Mouse (Mus musculus): ENCODE data around the gene Fezf2. TPM values are rescaled to one million over a fixed set of nuclear protein-coding genes. Genes with fewer than 3 reads are reported as not detected.

Fezf2 gene
- 31.3 and 35.2 TPM in 2 replicates for polyA plus RNA-seq (2016; fragmentation: Nextera tagmentation; extraction: Ambion mirVana)

GRCm38 (mm10) chr14:12348089-12348488 lies at the start of gene Fezf2:
Fezf2 (minus strand) TSS chr14:12348189.
- DNase-seq (ENCODE audit: extremely low spot score, low spot score), result no peak
- Histone ChIP-seq H3K36me3 (replicated peaks) (peaks cover 9% of the 10 kb centered on the region; the same call in 1 of the 2 replicates), H3K4me1 (peaks cover 76% of the 10 kb centered on the region), H3K27ac (peak within 1 kb of the TSS; percentile 96), H3K27me3 (ENCODE audit: poor library complexity, severe bottlenecking) (peaks cover 100% of the 10 kb centered on the region), H3K4me3 (peak within 1 kb of the TSS; percentile 71), H3K9me3 (no peaks in the 10 kb centered on the region)
- 0% methylated on average over 2 of the region's 2 CpGs for WGBS

GRCm38 (mm10) chr14:12397561-12397960 lies 49.6 kb upstream of the Fezf2 start:
- Histone ChIP-seq H3K27ac (no peak overlapping the region), H3K9me3 (no peaks in the 10 kb centered on the region), H3K4me3 (no peak overlapping the region), H3K4me1 (peaks cover 41% of the 10 kb centered on the region), H3K36me3 (replicated peaks) (no peaks in the 10 kb centered on the region), H3K27me3 (ENCODE audit: poor library complexity, severe bottlenecking) (peaks cover 65% of the 10 kb centered on the region)
- no peak for DNase-seq (ENCODE audit: extremely low spot score, low spot score)
- WGBS, result 69% methylated on average over 3 of the region's 3 CpGs

GRCm38 (mm10) chr14:12394318-12394717 lies 46.3 kb upstream of the Fezf2 start:
- Histone ChIP-seq H3K27ac (peak overlapping the region; percentile 78), H3K27me3 (ENCODE audit: poor library complexity, severe bottlenecking) (peaks cover 87% of the 10 kb centered on the region), H3K4me3 (no peak overlapping the region; the same call in 1 of the 2 replicates), H3K9me3 (no peaks in the 10 kb centered on the region), H3K4me1 (peaks cover 73% of the 10 kb centered on the region), H3K36me3 (replicated peaks) (no peaks in the 10 kb centered on the region)
- 33% methylated on average over 2 of the region's 2 CpGs for WGBS
- DNase-seq (ENCODE audit: extremely low spot score, low spot score), result no peak

- peak; percentile 77 for DNase-seq (ENCODE audit: extremely low spot score, low spot score)
- WGBS, result 15% methylated on average over 12 of the region's 12 CpGs
- H3K4me1 ChIP-seq, result peaks cover 82% of the 10 kb centered on the region
- peaks cover 80% of the 10 kb centered on the region for H3K27me3 ChIP-seq (ENCODE audit: poor library complexity, severe bottlenecking)
- H3K4me3 ChIP-seq, result peak overlapping the region; percentile 25; the same call in 1 of the 2 replicates
- no peaks in the 10 kb centered on the region for H3K9me3 ChIP-seq
- H3K36me3 ChIP-seq (replicated peaks), result no peaks in the 10 kb centered on the region
- H3K27ac ChIP-seq, result peak overlapping the region; percentile 78
Observed at GRCm38 (mm10) chr14:12393271-12393861, 45.4 kb upstream of the Fezf2 start.

- no peaks in the 10 kb centered on the region for H3K36me3 ChIP-seq (replicated peaks)
- H3K9me3 ChIP-seq, result no peaks in the 10 kb centered on the region
- peak overlapping the region; percentile 31; the same call in 1 of the 2 replicates for H3K27ac ChIP-seq
- no peak overlapping the region for H3K4me3 ChIP-seq
- peaks cover 80% of the 10 kb centered on the region for H3K27me3 ChIP-seq (ENCODE audit: poor library complexity, severe bottlenecking)
- peaks cover 99% of the 10 kb centered on the region for H3K4me1 ChIP-seq
- WGBS, result 29% methylated on average over 7 of the region's 7 CpGs
- no peak for DNase-seq (ENCODE audit: extremely low spot score, low spot score)
Observed at GRCm38 (mm10) chr14:12391167-12391566, 43.2 kb upstream of the Fezf2 start.

GRCm38 (mm10) chr14:12388806-12389436 lies 40.9 kb upstream of the Fezf2 start:
- peak; percentile 81 for DNase-seq (ENCODE audit: extremely low spot score, low spot score)
- no peaks in the 10 kb centered on the region for H3K9me3 ChIP-seq
- H3K36me3 ChIP-seq (replicated peaks), result no peaks in the 10 kb centered on the region
- 4% methylated on average over 14 of the region's 14 CpGs for WGBS
- H3K4me3 ChIP-seq, result peak overlapping the region; percentile 27
- peak overlapping the region; percentile 77 for H3K27ac ChIP-seq
- H3K27me3 ChIP-seq (ENCODE audit: poor library complexity, severe bottlenecking), result peaks cover 84% of the 10 kb centered on the region
- H3K4me1 ChIP-seq, result peaks cover 76% of the 10 kb centered on the region

- peak overlapping the region; percentile 77 for H3K27ac ChIP-seq
- H3K27me3 ChIP-seq (ENCODE audit: poor library complexity, severe bottlenecking), result peaks cover 90% of the 10 kb centered on the region
- H3K36me3 ChIP-seq (replicated peaks), result no peaks in the 10 kb centered on the region
- no peaks in the 10 kb centered on the region for H3K9me3 ChIP-seq
- 12% methylated on average over 4 of the region's 4 CpGs for WGBS
- DNase-seq (ENCODE audit: extremely low spot score, low spot score), result peak; percentile 65
- peak overlapping the region; percentile 27; the same call in 1 of the 2 replicates for H3K4me3 ChIP-seq
- H3K4me1 ChIP-seq, result peaks cover 70% of the 10 kb centered on the region
Observed at GRCm38 (mm10) chr14:12388192-12388795, 40.3 kb upstream of the Fezf2 start.

- 51% methylated on average over 6 of the region's 6 CpGs for WGBS
- H3K27me3 ChIP-seq (ENCODE audit: poor library complexity, severe bottlenecking), result peaks cover 90% of the 10 kb centered on the region
Observed at GRCm38 (mm10) chr14:12387176-12387575, 39.2 kb upstream of the Fezf2 start.

GRCm38 (mm10) chr14:12377883-12378282 lies 29.9 kb upstream of the Fezf2 start:
- H3K9me3 ChIP-seq, result no peaks in the 10 kb centered on the region
- H3K4me3 ChIP-seq, result no peak overlapping the region
- 25% methylated on average over 9 of the region's 9 CpGs for WGBS
- H3K36me3 ChIP-seq (replicated peaks), result no peaks in the 10 kb centered on the region
- no peak for DNase-seq (ENCODE audit: extremely low spot score, low spot score)
- H3K27ac ChIP-seq, result no peak overlapping the region
- H3K27me3 ChIP-seq (ENCODE audit: poor library complexity, severe bottlenecking), result peaks cover 97% of the 10 kb centered on the region
- peaks cover 38% of the 10 kb centered on the region for H3K4me1 ChIP-seq

More at GRCm38 (mm10) chr14:12387176-12387575, 39.2 kb upstream of the Fezf2 start:
- peaks cover 59% of the 10 kb centered on the region for H3K4me1 ChIP-seq
- DNase-seq (ENCODE audit: extremely low spot score, low spot score), result no peak
- H3K27ac ChIP-seq, result no peak overlapping the region
- no peak overlapping the region for H3K4me3 ChIP-seq
- H3K9me3 ChIP-seq, result no peaks in the 10 kb centered on the region
- H3K36me3 ChIP-seq (replicated peaks), result no peaks in the 10 kb centered on the region

- Histone ChIP-seq H3K27me3 (ENCODE audit: poor library complexity, severe bottlenecking) (peaks cover 93% of the 10 kb centered on the region), H3K4me1 (peaks cover 38% of the 10 kb centered on the region), H3K9me3 (no peaks in the 10 kb centered on the region), H3K36me3 (replicated peaks) (no peaks in the 10 kb centered on the region), H3K27ac (no peak overlapping the region), H3K4me3 (no peak overlapping the region)
- 97% methylated on average over 2 of the region's 2 CpGs for WGBS
- DNase-seq (ENCODE audit: extremely low spot score, low spot score), result no peak
Observed at GRCm38 (mm10) chr14:12377289-12377688, 29.3 kb upstream of the Fezf2 start.

- no peak overlapping the region for H3K4me3 ChIP-seq
- 35% methylated on average over 2 of the region's 2 CpGs for WGBS
- peaks cover 82% of the 10 kb centered on the region for H3K27me3 ChIP-seq (ENCODE audit: poor library complexity, severe bottlenecking)
- H3K36me3 ChIP-seq (replicated peaks), result no peaks in the 10 kb centered on the region
- H3K4me1 ChIP-seq, result peaks cover 38% of the 10 kb centered on the region
- no peak overlapping the region for H3K27ac ChIP-seq
- H3K9me3 ChIP-seq, result no peaks in the 10 kb centered on the region
- DNase-seq (ENCODE audit: extremely low spot score, low spot score), result no peak
Observed at GRCm38 (mm10) chr14:12375451-12375850, 27.5 kb upstream of the Fezf2 start.

- Histone ChIP-seq H3K36me3 (replicated peaks) (no peaks in the 10 kb centered on the region), H3K4me1 (peaks cover 61% of the 10 kb centered on the region), H3K4me3 (peak overlapping the region; percentile 13), H3K27me3 (ENCODE audit: poor library complexity, severe bottlenecking) (peaks cover 100% of the 10 kb centered on the region), H3K9me3 (no peaks in the 10 kb centered on the region), H3K27ac (peak overlapping the region; percentile 73)
- WGBS, result 5% methylated on average over 16 of the region's 16 CpGs
- DNase-seq (ENCODE audit: extremely low spot score, low spot score), result peak; percentile 41
Observed at GRCm38 (mm10) chr14:12350271-12350916, 2.4 kb upstream of the Fezf2 start.

Measured in forebrain, embryonic 10.5 days (tissue).